Mouse (Mus musculus): ENCODE data around the gene Smarca2. TPM values are rescaled to one million over a fixed set of nuclear protein-coding genes. Genes with fewer than 3 reads are reported as not detected.
A peak's percentile ranks its signal among the peaks of the same experiment; 100 is the strongest.

Gene Smarca2
- polyA plus RNA-seq, 1 experiment from 2014 or later, result 91.3 TPM

GRCm38 (mm10) chr19:26754016-26754794, 149.4 kb downstream of the Smarca2 start:
- H3K4me2 ChIP-seq (replicated peaks), result no peak overlapping the region
- no peak for ATAC-seq (ENCODE audit: low FRiP score, low read depth)
- H3K9ac ChIP-seq, result no peak overlapping the region
- no peak overlapping the region for H3K27ac ChIP-seq
- H3K36me3 ChIP-seq, result peaks cover 14% of the 10 kb centered on the region
- WGBS, result 75% methylated on average over 10 of the region's 10 CpGs
- H3K4me1 ChIP-seq, result peaks cover 26% of the 10 kb centered on the region
- no peak overlapping the region for H3K4me3 ChIP-seq
- H3K27me3 ChIP-seq, result no peaks in the 10 kb centered on the region
- H3K9me3 ChIP-seq, result no peaks in the 10 kb centered on the region

DNA sequence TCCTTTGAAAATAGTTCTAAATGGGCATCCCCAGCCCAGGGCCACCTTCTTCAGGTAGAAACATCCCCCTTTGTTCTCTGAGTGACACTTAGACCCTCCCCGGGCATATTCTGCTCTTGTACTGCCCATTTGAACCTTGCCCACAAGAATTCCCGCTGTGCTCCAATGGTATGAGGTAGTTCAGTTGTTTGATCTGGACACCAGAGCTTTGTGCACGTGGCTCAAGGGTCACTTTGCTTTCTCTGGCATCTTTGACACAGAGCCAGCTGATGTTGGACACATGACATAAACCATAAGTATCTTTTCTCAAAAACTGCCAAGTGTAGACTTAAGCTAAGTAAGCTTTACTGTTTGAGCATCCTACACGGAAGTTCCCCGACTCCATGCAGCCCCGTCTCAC, 151.1 kb downstream of the Smarca2 start:
- no peak overlapping the region for H3K4me2 ChIP-seq (replicated peaks)

DNA sequence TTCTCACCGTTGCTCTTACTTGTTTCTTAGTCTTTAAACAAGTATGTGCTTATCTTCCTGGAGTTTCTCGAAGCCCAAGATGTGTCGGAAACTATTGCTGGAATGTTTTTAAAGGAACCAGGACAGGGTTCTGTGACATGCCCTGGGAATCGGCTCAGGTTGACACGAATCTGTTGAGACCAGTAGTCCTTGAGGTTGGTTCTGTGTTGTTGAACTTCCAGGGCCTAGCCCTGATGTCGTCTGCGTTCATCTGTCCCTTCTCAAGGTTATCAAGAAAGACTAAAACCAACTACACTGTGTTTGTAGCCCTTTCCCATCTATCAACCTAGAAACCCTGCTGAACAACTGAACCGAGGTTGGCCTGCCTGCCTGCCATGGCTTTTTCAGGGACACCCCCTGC, 151.5 kb downstream of the Smarca2 start:
- Histone ChIP-seq H3K4me1 (peaks cover 17% of the 10 kb centered on the region), H3K9ac (no peak overlapping the region), H3K4me3 (no peak overlapping the region), H3K27me3 (no peaks in the 10 kb centered on the region), H3K4me2 (replicated peaks) (no peak overlapping the region), H3K9me3 (no peaks in the 10 kb centered on the region), H3K27ac (no peak overlapping the region), H3K36me3 (peaks cover 33% of the 10 kb centered on the region)
- WGBS, result 85% methylated on average over 8 of the region's 8 CpGs
- ATAC-seq (ENCODE audit: low FRiP score, low read depth), result no peak

More for the DNA sequence above, 151.1 kb downstream of the Smarca2 start:
- no peaks in the 10 kb centered on the region for H3K9me3 ChIP-seq
- 82% methylated on average over 6 of the region's 6 CpGs for WGBS
- no peak overlapping the region for H3K4me3 ChIP-seq
- H3K4me1 ChIP-seq, result peaks cover 17% of the 10 kb centered on the region
- no peak overlapping the region for H3K27ac ChIP-seq
- no peak overlapping the region for H3K9ac ChIP-seq
- H3K27me3 ChIP-seq, result no peaks in the 10 kb centered on the region
- peaks cover 29% of the 10 kb centered on the region for H3K36me3 ChIP-seq
- no peak for ATAC-seq (ENCODE audit: low FRiP score, low read depth)

DNA sequence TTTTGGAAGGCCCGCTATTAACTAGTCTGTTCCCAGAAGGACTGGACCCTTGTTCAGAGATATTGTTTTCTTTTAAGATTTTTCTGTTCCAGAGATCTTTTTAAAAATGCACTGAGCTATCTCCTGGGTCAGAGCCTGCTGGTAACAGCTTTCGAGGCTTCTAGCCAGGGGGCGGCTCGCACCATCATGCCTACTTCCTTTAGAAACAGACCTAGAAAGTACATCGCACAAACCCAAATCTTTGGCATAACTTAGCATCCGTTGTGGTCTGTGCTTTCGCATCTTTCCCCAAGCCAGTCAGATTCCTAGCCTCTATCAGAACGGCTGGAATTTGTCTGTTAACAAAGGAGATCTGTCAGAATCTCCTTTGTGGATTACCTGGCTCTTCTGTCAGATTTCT, 153.3 kb downstream of the Smarca2 start:
- no peak overlapping the region for H3K27ac ChIP-seq
- peaks cover 45% of the 10 kb centered on the region for H3K36me3 ChIP-seq
- H3K4me1 ChIP-seq, result peaks cover 12% of the 10 kb centered on the region
- H3K9me3 ChIP-seq, result no peaks in the 10 kb centered on the region
- H3K9ac ChIP-seq, result no peak overlapping the region
- no peak overlapping the region for H3K4me2 ChIP-seq (replicated peaks)
- WGBS, result 81% methylated on average over 8 of the region's 8 CpGs
- H3K4me3 ChIP-seq, result no peak overlapping the region
- no peak for ATAC-seq (ENCODE audit: low FRiP score, low read depth)
- no peaks in the 10 kb centered on the region for H3K27me3 ChIP-seq

DNA sequence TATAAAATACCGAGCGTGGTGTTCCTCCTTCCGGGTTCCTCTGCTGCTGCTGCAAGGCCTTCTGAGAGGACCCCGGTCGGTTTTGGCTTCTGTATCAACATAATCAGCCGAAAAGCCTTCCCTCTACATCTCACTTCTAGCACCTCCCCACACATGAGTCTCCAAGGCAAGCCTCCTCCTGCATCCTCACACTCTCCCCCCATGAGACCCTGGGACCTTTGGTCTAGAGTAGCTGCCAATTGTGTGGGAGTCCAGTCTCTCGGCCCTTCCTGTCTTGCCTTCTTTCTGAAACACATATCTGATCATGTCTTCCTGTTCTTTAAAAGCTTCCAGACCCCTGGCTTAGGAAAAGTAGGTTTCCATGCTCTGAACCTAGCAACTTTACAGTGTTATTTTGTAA, 153.8 kb downstream of the Smarca2 start:
- H3K4me1 ChIP-seq, result peaks cover 8% of the 10 kb centered on the region
- WGBS, result 73% methylated on average over 7 of the region's 7 CpGs
- no peak overlapping the region for H3K9ac ChIP-seq
- peaks cover 48% of the 10 kb centered on the region for H3K36me3 ChIP-seq
- no peak overlapping the region for H3K4me3 ChIP-seq
- H3K27ac ChIP-seq, result no peak overlapping the region
- H3K9me3 ChIP-seq, result no peaks in the 10 kb centered on the region
- no peaks in the 10 kb centered on the region for H3K27me3 ChIP-seq
- no peak overlapping the region for H3K4me2 ChIP-seq (replicated peaks)
- ATAC-seq (ENCODE audit: low FRiP score, low read depth), result no peak

DNA sequence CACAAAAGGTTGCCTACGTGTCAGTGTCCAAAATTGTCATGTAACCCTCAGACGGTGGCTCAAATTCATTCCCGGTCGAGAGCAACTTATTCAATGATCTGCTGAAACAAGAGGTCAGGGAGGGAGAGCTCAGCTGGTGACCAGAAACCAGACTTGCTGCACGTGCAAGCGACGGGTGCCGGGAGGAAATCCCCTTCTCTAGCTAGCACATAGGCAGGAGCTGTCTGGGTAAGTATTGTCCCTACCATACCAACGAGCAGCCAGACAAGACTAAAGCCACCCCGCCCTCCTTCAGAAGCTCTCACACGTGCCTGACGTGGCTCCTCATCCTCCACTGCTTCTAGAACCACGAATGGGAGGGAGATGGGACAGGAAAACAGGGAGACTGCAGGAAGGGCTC, 154.4 kb downstream of the Smarca2 start:
- Histone ChIP-seq H3K4me3 (no peak overlapping the region), H3K9me3 (no peaks in the 10 kb centered on the region), H3K36me3 (peaks cover 44% of the 10 kb centered on the region), H3K4me1 (peaks cover 2% of the 10 kb centered on the region; the same call in 1 of the 2 replicates), H3K4me2 (replicated peaks) (no peak overlapping the region), H3K9ac (no peak overlapping the region), H3K27ac (no peak overlapping the region), H3K27me3 (no peaks in the 10 kb centered on the region)
- no peak for ATAC-seq (ENCODE audit: low FRiP score, low read depth)
- WGBS, result 90% methylated on average over 13 of the region's 13 CpGs

- Histone ChIP-seq H3K9me3 (no peaks in the 10 kb centered on the region), H3K36me3 (peaks cover 42% of the 10 kb centered on the region), H3K4me3 (no peak overlapping the region), H3K27me3 (no peaks in the 10 kb centered on the region), H3K27ac (no peak overlapping the region), H3K4me1 (no peaks in the 10 kb centered on the region; the same call in 1 of the 2 replicates), H3K4me2 (replicated peaks) (no peak overlapping the region), H3K9ac (no peak overlapping the region)
- ATAC-seq (ENCODE audit: low FRiP score, low read depth), result no peak
These were observed 156.4 kb downstream of the Smarca2 start for GRCm38 (mm10) chr19:26761257-26761656.

DNA sequence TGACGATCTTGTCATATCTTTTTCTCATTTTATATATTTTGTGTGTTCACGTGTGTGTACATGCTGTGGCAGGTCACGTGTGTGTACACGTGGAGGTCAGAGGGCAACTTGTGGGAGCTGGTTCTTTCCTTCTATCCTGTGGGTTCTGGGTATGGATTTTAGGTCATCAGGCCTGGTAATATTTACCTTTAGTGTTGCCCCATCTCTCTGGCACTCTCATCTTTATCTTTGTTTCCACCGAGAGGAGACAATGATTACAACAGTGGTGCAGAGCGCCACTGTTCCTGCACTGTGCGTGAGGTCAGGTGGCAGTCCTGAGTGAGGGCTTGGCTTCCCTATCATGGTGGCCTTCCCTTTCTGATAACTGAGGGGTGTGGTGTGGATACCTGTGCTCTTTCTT, 160.6 kb downstream of the Smarca2 start:
- WGBS, result 92% methylated on average over 7 of the region's 7 CpGs
- no peak overlapping the region for H3K9ac ChIP-seq
- no peak overlapping the region for H3K4me2 ChIP-seq (replicated peaks)
- peaks cover 40% of the 10 kb centered on the region for H3K36me3 ChIP-seq
- no peak overlapping the region for H3K27ac ChIP-seq
- no peaks in the 10 kb centered on the region for H3K27me3 ChIP-seq
- ATAC-seq (ENCODE audit: low FRiP score, low read depth), result no peak
- H3K4me1 ChIP-seq, result peaks cover 12% of the 10 kb centered on the region
- H3K4me3 ChIP-seq, result no peak overlapping the region
- H3K9me3 ChIP-seq, result no peaks in the 10 kb centered on the region

- Histone ChIP-seq H3K4me2 (replicated peaks) (no peak overlapping the region), H3K36me3 (peaks cover 45% of the 10 kb centered on the region), H3K27ac (no peak overlapping the region), H3K9ac (no peak overlapping the region), H3K4me1 (peaks cover 12% of the 10 kb centered on the region), H3K9me3 (no peaks in the 10 kb centered on the region), H3K4me3 (no peak overlapping the region), H3K27me3 (no peaks in the 10 kb centered on the region)
- no peak for ATAC-seq (ENCODE audit: low FRiP score, low read depth)
- WGBS, result 94% methylated on average over 13 of the region's 13 CpGs
These were observed 162.6 kb downstream of the Smarca2 start for GRCm38 (mm10) chr19:26767454-26767853.

- no peak for ATAC-seq (ENCODE audit: low FRiP score, low read depth)
- H3K9ac ChIP-seq, result no peak overlapping the region
- no peak overlapping the region for H3K4me3 ChIP-seq
- peaks cover 45% of the 10 kb centered on the region for H3K36me3 ChIP-seq
- no peaks in the 10 kb centered on the region for H3K27me3 ChIP-seq
- H3K4me2 ChIP-seq (replicated peaks), result no peak overlapping the region
- H3K4me1 ChIP-seq, result peaks cover 12% of the 10 kb centered on the region
- H3K27ac ChIP-seq, result no peak overlapping the region
- H3K9me3 ChIP-seq, result no peaks in the 10 kb centered on the region
- WGBS, result 91% methylated on average over 6 of the region's 6 CpGs
These were observed 163.1 kb downstream of the Smarca2 start for GRCm38 (mm10) chr19:26767941-26768340.

GRCm38 (mm10) chr19:26768846-26769245, 164.0 kb downstream of the Smarca2 start:
- Histone ChIP-seq H3K9me3 (no peaks in the 10 kb centered on the region), H3K9ac (no peak overlapping the region), H3K4me1 (peaks cover 12% of the 10 kb centered on the region), H3K4me3 (no peak overlapping the region), H3K36me3 (peaks cover 43% of the 10 kb centered on the region), H3K4me2 (replicated peaks) (no peak overlapping the region), H3K27me3 (no peaks in the 10 kb centered on the region), H3K27ac (no peak overlapping the region; the same call in 1 of the 2 replicates)
- ATAC-seq (ENCODE audit: low FRiP score, low read depth), result no peak
- WGBS, result 91% methylated on average over 5 of the region's 5 CpGs

DNA sequence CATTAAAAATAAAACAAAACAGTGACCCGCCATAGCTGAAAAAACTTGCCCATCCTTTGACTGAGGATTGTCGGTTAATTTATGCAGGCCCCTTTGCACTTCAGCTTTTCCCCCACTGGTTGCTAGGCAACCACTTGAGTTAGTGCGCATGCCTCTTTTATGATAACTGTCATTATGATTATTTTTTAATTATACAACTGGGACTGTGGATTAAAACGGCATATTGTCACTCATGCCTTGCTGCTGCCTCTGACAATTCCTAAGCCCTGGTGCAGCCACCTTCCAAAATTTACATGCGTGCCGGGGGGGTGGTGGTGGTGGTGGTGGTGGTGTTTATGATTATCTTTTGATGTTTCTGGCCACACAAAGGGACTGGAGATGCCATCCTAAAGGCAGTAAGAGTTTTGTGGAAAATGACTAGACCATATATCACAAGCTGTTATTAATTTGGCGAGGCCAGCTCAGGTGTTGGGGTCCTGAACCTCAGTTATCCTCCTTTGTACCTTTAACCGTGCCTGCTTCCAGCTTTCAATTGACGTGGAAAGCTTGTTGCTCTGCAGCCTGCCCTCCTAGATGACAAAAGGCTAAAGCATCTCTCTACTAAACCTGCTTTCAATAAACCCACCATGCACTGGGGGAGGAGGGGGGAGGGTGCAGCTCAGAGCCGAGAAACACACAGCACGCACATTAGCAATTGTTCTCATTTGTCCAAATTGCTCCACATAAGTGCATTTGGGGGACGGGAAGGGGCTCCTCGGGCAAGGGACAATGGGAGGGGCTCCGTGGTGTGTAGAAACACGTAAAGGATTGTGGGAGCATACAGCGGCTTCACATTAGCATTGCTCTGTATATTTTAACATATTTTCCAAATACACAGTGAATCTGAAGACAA, 165.0 kb downstream of the Smarca2 start:
- H3K27ac ChIP-seq, result no peak overlapping the region
- H3K36me3 ChIP-seq, result peaks cover 51% of the 10 kb centered on the region
- WGBS, result 39% methylated on average over 16 of the region's 16 CpGs
- H3K4me1 ChIP-seq, result peaks cover 12% of the 10 kb centered on the region
- H3K27me3 ChIP-seq, result no peaks in the 10 kb centered on the region
- peak; percentile 44; the same call in 1 of the 2 replicates for ATAC-seq (ENCODE audit: low FRiP score, low read depth)
- no peaks in the 10 kb centered on the region for H3K9me3 ChIP-seq
- H3K9ac ChIP-seq, result 0 out of 2 replicates have a peak overlapping the region, but pooled peaks have one; percentile 19
- H3K4me2 ChIP-seq (replicated peaks), result peak overlapping the region; percentile 19
- no peak overlapping the region for H3K4me3 ChIP-seq
